Mouse (Mus musculus) gastrocnemius, adult 18-20 months (tissue): ENCODE results near the gene Usp24. TPM values are rescaled to one million over a fixed set of nuclear protein-coding genes. Genes with fewer than 3 reads are reported as not detected.

Experiments
- DNase-seq: peaks from one replicate; pipeline ENCODE4 v3.0.0; 2021; ENCODE audit warnings: low spot score
- total RNA-seq, 2 experiments: library from RNA; stranded (reverse); gene quantifications; 2 replicates each; pipeline ENCODE4 v1.2.3; 2021

Usp24 gene
- total RNA-seq, 2 experiments from 2014 or later: 61.6 to 71.1 TPM

DNA sequence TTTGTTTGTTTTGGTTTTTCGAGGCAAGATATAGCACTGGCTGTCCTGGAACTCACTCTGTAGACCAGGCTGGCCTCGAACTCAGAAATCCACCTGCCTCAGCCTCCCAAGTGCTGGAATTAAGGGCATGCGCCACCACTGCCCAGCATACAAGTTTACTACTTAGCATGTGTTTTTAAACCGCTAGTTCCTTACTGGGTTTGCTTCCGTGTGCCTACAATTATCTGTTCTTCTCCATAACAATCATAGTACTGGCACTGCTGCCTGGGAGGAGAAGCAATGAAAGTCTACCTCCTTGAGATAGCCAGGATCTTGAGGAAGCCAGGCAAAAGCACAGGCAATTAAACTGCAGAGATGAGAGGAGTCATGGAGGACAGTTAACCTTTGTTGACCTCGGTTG is 112.6 kb downstream of the Usp24 start:
- no peak for DNase-seq

- DNase-seq: no peak
Observed at GRCm38 (mm10) chr4:106429106-106429505, 113.1 kb downstream of the Usp24 start.

DNA sequence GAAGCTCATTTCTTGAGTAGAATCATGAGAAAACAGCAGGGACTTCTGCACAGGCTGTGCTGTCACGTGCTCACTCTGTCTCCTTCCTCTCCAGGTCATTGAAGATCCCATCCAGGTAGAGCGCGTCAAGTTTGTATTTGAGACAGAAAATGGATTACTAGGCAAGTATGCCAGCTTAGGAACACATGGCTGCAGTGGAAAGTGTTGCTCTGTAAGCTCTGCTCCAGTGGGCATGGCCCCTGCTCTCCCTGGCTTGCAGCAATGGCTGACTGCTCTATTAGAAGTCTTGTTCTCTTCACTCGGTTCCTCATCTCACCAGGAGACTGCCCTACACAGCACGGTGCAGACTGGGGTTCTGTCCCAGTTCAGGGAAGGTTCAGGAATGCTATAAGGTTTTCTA is 114.4 kb downstream of the Usp24 start:
- no peak for DNase-seq

- DNase-seq: no peak
Observed at GRCm38 (mm10) chr4:106435426-106435825, 119.4 kb downstream of the Usp24 start.

GRCm38 (mm10) chr4:106436475-106436874 is 120.5 kb downstream of the Usp24 start:
- no peak for DNase-seq

DNA sequence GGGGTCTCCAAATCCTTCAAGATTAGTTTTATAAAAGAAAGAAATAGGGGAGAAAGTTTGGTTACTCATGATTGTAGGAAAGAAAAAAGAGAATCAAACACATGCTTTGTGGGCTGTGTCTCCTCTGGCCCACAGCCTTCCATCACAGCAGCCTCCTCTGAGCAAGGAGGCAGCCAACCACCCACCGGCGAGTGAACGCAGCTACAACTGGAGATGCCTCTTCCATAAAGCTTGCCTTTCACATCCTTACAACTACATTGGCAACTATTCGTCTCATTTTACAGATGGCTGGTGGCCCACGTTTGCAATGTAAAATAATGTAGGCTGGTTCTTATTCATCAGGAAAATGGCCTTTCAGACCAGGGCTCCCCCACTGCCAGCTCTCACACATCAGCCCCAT is 121.2 kb downstream of the Usp24 start:
- no peak for DNase-seq

GRCm38 (mm10) chr4:106438763-106439162 is 122.8 kb downstream of the Usp24 start:
- DNase-seq: no peak

GRCm38 (mm10) chr4:106443182-106443581 is 127.2 kb downstream of the Usp24 start:
- no peak for DNase-seq

DNA sequence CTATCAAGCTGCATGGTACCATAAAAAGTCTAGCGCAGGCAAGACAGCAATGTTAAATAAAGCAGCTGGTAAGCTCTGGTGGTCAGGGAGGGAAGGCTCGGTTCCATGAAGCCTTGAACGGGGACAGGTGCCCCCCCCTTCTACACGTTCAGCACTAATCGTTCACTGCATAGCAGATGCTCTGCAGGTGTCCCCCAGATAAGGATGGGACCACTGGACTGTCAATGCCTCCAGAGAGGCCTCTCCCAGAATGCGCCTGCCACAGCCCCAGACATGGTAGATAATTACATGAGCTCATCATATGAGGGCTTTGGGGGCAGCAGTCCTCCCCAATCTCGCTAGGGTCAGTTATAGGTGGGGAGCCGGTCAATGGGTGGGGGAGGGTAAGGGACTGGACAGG is 133.3 kb downstream of the Usp24 start:
- no peak for DNase-seq

DNA sequence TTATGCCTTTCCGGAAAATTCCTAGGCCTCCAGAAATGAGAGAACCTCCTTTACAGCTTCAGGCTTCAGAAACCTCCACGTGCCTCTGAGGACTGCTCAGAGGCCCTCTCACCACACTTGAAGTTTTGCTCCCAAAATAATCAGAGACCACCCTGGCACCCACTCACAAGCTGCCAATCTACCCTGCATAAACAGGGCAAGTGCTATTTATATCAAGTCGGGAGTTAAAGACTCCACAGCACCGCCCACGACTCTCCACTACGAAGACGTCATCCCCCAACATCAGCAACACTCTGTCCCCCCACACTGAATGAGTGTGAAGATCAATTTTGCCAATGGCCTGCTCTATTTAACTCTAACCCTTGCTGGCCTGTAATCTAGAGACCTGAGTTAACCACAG is 136.4 kb downstream of the Usp24 start:
- no peak for DNase-seq

DNA sequence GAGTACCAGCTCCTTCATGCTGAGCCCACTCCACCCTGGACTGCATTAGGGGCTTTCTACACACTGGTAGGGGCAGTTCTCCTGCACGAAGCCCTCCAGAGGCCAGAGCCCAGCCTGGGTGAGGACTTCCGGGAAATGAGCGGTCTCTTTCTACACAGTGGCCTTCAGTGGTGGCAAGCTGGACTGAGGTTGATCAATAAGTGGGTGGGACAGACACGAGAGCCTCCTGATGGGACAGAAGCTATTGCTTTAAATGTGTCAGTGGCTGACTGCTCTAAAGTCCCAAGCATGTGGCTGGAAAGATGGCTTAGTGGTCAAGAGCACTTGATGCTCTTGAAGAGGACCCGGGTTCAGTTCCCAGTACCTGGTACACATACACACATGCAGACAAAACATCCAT is 137.1 kb downstream of the Usp24 start:
- DNase-seq: no peak

- DNase-seq: peak; percentile 42
Observed at GRCm38 (mm10) chr4:106453516-106453915, 137.5 kb downstream of the Usp24 start.

DNA sequence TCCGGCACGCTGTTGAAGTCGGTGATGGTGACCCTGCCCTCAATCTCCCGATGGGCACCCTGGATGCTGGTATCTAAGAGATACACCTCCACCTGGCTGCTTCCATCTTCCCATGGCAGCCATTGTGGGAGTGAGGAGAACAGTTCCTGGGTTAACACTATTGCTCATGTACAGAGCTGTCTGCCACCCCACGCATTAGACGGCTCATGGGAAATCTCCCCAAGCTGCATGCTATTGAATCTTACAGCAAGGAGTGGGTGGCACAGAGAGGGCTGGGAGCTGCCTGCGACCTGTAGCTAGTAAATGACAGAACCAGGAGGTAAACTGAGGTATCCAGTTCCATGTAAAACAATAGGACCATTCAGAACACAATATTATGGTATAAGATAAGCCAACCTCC is 138.5 kb downstream of the Usp24 start:
- DNase-seq: no peak

DNA sequence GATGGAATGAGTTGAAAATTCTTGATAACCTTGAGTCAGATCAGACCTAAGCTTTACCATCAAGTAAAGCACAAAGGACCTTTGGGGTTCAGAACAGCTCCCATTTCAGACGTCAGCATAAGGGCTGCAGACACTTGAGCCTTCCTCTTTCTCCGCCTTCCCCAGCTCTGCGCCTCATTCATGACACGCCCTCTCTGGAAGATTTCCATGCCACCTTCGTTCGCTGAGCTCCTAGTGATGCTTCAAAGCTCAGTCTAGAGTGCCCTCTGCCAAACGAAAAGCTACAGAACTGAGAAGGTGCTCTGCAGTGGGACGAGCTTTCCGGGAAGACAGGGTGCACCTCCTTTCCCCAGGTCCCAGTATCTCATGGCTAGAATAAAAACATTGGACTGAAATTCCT is 146.0 kb downstream of the Usp24 start:
- DNase-seq: no peak

GRCm38 (mm10) chr4:106462524-106462923 is 146.5 kb downstream of the Usp24 start:
- no peak for DNase-seq

- DNase-seq: no peak
Observed at GRCm38 (mm10) chr4:106463174-106463801, 147.3 kb downstream of the Usp24 start.

DNA sequence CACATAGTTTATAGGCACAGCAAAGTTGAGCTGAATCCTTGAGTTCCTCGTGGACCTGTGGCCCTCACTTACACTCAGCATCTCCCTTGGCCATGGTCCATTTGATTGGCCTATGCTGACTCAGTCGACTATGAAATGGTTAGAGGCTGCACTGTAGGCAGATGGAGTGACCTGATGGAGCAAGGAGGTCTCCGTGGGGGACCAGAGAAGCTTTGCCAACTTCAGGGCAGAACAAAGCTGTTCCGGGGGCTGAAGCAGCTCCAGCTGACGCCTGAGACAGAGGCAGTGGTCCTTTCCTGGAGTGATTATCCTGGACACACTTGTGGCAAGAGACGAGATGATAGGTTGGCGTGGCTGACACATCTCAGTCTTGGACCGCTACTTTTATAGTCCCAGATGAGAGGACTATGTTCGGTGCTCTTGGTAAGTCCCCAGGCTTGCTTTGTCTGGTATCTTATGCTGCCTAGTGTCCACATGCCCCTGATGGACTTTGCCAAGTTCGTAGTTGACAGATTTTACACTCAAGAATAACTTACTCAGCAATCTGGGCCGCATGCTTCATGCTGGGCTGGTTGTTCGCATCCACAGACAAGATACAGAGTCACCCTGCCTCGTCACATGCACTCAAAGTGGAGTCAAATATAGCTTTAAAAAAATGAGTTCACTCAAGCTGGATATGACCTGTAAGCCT is 151.6 kb downstream of the Usp24 start:
- no peak for DNase-seq

DNA sequence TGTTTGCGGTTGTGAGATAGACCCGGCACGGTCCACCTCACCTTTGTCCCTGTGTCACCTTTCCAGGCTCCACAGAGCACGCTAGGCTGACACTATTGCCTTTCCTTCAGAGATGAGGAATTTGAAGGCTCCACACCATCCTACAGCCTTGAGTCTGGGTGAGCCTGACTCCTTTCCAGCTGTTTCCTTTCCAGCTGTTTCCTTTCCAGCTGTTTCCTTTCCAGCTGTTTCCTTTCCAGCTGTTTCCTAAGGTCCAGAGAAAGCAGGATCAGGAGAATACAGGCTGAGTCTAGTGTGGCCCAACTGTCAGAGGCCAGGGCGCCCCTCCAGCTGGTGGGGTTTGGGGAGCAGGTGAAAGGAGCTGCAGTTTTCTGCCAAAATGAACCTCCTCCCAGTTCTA is 154.9 kb downstream of the Usp24 start:
- peak; percentile 54 for DNase-seq

DNA sequence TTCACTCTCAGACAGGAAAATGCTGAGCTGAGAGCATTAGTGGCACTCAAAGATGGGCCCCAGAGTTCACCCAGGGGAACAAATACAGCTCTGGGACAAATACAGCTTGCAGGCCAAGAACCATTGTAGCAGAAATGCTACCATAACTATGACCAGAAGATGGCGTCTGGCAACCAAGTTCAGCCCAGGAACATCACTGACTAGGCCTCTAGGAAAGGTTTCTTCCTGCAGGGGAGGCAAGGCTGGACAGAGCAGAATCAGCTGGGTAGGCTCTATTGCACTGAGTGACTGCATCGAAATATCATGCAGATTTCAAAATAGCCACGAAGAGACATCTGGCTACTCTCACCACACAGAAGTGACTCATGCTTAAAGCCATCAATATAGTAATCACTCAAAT is 156.3 kb downstream of the Usp24 start:
- peak; percentile 65 for DNase-seq

GRCm38 (mm10) chr4:106474241-106474640 is 158.2 kb downstream of the Usp24 start:
- peak; percentile 36 for DNase-seq

DNA sequence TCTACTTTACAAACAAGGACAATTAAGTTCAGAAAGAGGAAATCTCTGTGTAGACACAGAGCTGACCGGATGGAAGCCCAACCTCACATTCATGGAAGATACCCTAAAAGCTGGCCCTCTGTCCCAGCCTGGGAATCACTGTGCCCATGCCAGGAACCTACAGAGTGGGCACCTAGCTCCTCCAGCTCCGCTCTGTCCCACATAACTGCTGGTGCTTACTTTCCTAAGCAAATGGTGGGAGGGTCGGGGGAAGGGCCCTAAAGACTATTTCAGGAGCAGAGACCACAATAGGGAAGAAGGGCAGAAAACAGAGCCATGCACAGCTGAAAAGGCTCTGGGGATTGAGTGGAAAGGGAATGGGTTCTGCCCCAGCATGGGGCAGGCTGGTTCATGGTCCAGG is 164.5 kb downstream of the Usp24 start:
- no peak for DNase-seq

GRCm38 (mm10) chr4:106483215-106483727 is 167.3 kb downstream of the Usp24 start:
- DNase-seq: no peak

GRCm38 (mm10) chr4:106483831-106484230 is 167.8 kb downstream of the Usp24 start:
- no peak for DNase-seq
